Mouse (Mus musculus): ENCODE data around the gene Actl6a. TPM values are rescaled to one million over a fixed set of nuclear protein-coding genes. Genes with fewer than 3 reads are reported as not detected.

Actl6a gene
- polyA plus RNA-seq (2014; fragmentation: Illumina TruSeq; extraction: RNeasy Lipid Tissue Mini Kit (QIAGEN cat#74804); ENCODE audit: low read depth, low replicate concordance) = 46.4 TPM

DNA sequence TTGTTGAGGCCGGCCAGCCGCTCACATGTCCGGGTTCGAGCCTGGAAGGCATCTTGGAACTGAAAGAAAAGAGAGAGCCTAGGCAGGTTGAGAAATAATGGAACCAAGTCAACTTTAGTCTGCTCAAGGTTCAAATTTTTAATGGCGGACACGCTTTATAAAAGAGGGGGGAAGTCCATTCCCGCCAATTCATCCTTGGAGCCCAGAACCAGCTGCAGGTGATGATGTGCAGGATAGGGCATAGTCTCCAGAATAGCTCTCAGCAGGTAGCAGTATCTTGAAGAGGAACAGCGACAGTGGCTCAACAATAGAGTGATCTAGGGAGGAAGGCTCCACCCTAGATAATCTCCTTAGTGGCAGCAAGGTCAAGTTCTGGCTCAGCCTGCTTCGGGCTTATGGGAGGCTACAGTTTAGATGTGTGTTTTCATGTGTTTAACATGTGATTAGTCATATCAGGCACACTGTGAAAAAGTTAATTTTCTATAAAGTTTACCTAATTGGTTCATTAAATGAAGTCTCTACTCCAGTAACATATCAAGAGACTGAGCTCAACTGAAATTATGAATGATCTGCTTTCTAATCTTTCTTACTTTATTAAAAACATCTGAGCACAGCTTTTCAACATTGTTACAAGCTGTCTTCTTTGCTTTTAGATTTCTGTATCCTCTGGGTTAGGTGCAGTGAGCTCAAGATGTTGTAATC lies at the start of gene Actl6a:
Gene Actl6a, plus strand, starts transcription at position 652 of the 702 bp plus-strand sequence.

DNA sequence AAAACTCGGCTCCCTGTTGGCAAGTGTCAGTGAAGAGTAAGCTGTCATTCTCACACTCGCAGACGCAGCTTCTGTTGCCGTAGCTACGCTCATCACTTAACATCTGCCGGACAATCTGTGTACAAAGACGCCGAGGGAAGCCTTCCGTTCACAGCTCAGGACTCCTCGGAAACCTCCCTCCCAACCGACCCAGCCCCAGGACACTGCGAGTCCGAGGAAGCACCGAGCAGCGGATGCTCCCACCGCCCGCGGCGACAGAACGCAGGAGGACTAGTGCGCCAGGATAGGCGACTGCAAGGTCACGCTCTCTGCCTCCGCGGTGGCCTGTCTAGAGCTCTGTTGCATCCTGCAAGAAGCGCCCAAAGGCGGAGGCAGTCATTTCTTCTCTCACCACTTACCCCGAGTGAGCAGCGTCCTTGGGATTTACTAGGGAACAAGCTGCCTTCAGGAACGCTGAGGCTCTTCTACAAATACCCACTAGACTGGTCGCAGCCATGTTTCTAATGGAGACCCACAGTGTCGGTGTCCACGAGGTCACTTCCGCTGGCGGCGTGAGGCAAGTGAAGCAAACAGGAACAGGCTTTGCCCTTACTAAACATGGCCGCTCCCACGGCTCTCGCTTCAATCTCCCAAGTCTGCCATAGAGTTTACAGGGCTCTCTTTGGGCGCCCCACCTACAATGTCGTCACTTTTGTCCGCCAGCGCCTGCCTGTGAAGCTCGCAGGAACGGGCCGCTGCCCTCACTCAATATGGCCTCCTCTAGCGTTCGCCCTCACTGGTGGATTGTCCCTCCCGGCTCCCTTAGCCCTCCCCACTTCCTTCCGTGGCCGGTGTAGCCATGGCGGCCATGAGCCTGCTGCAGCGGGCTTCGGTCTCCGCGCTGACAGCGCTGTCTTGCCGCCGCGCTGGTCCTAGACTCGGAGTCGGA lies 30.4 kb downstream of the Actl6a start, which contains the start of gene Ndufb5:
Gene Ndufb5, plus strand, starts transcription at position 747 of the 928 bp plus-strand sequence.

DNA sequence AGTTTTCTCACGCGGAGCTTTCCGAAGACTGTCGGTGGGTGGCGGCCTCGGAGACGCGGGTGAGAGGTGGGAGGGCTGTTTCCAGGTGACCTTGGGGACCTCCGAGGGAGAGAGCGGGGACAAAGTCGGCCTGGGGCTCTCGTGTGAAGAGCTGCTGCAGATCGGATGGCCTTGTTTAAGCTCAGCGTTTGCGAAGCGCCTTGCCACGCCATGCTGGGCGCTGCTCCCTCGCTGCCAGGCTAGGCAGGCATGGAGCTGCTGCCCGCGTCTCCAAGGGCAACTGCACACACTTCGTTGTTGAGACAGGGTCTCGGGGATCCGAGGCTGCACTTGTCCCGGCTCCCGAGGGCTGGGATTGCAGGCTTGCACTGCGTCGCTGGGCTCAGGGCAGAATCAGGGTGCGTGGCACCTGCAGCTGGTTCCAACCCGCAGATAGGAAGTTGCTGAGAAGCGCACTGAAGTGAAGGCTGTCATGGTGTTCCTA lies 31.1 kb downstream of the Actl6a start, which contains the start of gene Mrpl47:
Gene Mrpl47, minus strand, starts transcription at position 434 of the 484 bp plus-strand sequence.

Other genes starting within 250 kb of the Actl6a start
- gene Kcnmb3, start 214.1 kb upstream of the Actl6a start, polyA plus RNA-seq (2014; fragmentation: Illumina TruSeq; extraction: RNeasy Lipid Tissue Mini Kit (QIAGEN cat#74804); ENCODE audit: low read depth, low replicate concordance) = not detected
- 135 TPM for gene Zfp639, start 196.0 kb upstream of the Actl6a start, polyA plus RNA-seq (2014; fragmentation: Illumina TruSeq; extraction: RNeasy Lipid Tissue Mini Kit (QIAGEN cat#74804); ENCODE audit: low read depth, low replicate concordance)
- 294 TPM for gene Mfn1, start 176.8 kb upstream of the Actl6a start, polyA plus RNA-seq (2014; fragmentation: Illumina TruSeq; extraction: RNeasy Lipid Tissue Mini Kit (QIAGEN cat#74804); ENCODE audit: low read depth, low replicate concordance)
- gene Gnb4, start 89.7 kb upstream of the Actl6a start, polyA plus RNA-seq (2014; fragmentation: Illumina TruSeq; extraction: RNeasy Lipid Tissue Mini Kit (QIAGEN cat#74804); ENCODE audit: low read depth, low replicate concordance) = 29.5 TPM
- 557 TPM for gene Ndufb5, start 30.7 kb downstream of the Actl6a start, polyA plus RNA-seq (2014; fragmentation: Illumina TruSeq; extraction: RNeasy Lipid Tissue Mini Kit (QIAGEN cat#74804); ENCODE audit: low read depth, low replicate concordance)
- gene Mrpl47, start 31.3 kb downstream of the Actl6a start, polyA plus RNA-seq (2014; fragmentation: Illumina TruSeq; extraction: RNeasy Lipid Tissue Mini Kit (QIAGEN cat#74804); ENCODE audit: low read depth, low replicate concordance) = 58.8 TPM
- 2.6 TPM for gene Usp13, start 111.2 kb downstream of the Actl6a start, polyA plus RNA-seq (2014; fragmentation: Illumina TruSeq; extraction: RNeasy Lipid Tissue Mini Kit (QIAGEN cat#74804); ENCODE audit: low read depth, low replicate concordance)

All from adrenal gland, adult 10 weeks (tissue).